Mouse (Mus musculus) layer of hippocampus, adult 2 months (tissue): ENCODE data around the gene Slc6a18. TPM values are rescaled to one million over a fixed set of nuclear protein-coding genes. Genes with fewer than 3 reads are reported as not detected.
"Not testable (repeated sequence)": the region's sequence is repeated elsewhere in the genome, so short reads cannot be mapped to it uniquely, and the experiment has no call there.

ENCODE experiments used
- DNase-seq, 2 experiments: peaks; one replicate each; pipeline ENCODE4 v3.0.0; 2022; ENCODE audit warnings: low spot score in 2 of 2
- H3K27ac ChIP-seq: fragments of 200-600 bp; 2 replicates; pipeline ENCODE4 v1.8.1; 2022
- H3K4me3 ChIP-seq: fragments of 200-600 bp; 2 replicates; pipeline ENCODE4 v1.8.1; 2022; ENCODE audit warnings: mild to moderate bottlenecking
- CTCF ChIP-seq: fragments of 200-600 bp; conservative IDR thresholded peaks from 2 replicates; pipeline ENCODE4 v1.8.1; 2022; ENCODE audit warnings: antibody characterized with exemption, mild to moderate bottlenecking, moderate library complexity
- long read RNA-seq, 2 experiments: library from polyadenylated mRNA; stranded (forward); transcript quantifications; one replicate each; pipeline ENCODE4 v2.0.0; 2021; ENCODE audit warnings: borderline mapping rate in 2 of 2
- total RNA-seq, 2 experiments: library from RNA; stranded (reverse); gene quantifications; 2 replicates each; pipeline ENCODE4 v1.2.3; 2021

The Slc6a18 gene
- not detected for total RNA-seq
- long read RNA-seq, experiment 1 = 0 reads
- long read RNA-seq, experiment 2 = 0 reads

DNA sequence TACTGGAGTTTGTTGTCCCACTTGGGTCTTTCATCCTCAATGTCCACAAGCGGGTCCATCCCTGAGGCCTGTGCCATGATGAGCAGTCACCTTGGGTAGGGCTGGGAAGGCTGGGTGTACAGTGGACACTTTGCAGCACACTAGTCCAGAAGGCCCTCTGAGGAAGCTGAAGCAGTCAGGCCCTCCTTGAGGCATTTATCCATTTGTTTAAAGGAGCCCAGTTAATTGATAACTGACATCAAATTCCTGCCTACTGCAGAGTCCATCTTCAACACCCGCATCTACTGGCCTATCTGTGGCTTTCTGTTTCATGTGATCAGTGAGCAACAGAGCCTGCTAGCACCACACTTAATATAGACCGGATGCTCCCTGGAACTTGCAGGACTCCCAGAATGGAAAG is at the start of gene Slc6a18:
Gene Slc6a18, minus strand, starts transcription at position 171 of the 400 bp plus-strand sequence.
- H3K27ac ChIP-seq = no peak within 1 kb of the TSS
- H3K4me3 ChIP-seq = no peak within 1 kb of the TSS
- DNase-seq = no peak
- TF ChIP-seq CTCF = no peak

DNA sequence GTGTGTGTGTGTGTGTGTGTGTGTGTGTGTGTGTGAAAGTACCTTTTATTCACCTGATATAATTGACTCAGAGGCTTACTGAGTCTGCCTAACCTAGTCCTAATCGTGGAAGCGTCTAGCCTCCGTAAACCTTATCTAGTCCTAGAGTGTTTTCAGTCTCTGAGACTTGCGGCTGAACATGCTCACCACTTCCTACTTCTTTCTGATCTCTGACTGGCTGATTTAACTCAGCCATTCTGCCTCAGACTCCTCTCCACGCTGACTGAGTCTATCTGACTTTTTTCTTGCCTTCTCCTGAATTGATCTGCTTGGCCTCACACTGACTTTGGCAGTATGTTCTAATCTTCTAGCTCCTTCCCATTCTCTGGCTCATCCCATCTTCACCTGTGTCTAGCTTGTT is 47.5 kb upstream of the Slc6a18 start:
- Histone ChIP-seq H3K4me3 (no peak overlapping the region), H3K27ac (no peak overlapping the region)
- TF ChIP-seq CTCF = no peak
- DNase-seq = no peak

DNA sequence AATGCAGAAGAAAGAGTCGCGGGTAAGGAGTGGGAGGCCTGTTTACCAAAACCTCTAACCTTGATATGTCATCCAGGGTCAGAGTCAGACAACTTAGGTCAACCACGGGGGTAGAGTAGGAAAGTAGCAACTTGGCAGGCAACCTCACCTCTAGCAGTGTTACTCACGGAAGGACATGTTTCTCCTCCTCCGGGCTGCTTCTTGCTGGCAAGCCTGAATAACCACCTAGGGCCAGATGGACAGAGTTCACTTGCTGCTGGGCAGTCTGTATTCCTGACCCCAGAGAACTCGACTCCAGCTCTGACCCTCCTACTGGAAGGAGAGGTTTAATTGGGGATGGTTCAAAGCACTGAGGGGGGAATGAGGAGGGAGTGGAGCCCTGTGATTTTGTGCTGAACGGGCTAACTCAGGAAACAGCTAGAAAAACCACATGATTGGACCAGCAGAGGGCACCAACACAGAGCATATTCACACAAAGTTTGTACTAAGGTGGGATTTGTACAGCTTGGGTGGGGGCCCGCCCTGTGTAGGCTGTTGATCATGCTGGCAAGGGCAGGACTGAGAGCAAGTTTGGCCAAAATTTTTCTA is 45.4 kb upstream of the Slc6a18 start:
- peak; percentile 83 for TF ChIP-seq CTCF
- Histone ChIP-seq H3K4me3 (no peak overlapping the region), H3K27ac (no peak overlapping the region)
- DNase-seq = peak; percentile 20 to 42

DNA sequence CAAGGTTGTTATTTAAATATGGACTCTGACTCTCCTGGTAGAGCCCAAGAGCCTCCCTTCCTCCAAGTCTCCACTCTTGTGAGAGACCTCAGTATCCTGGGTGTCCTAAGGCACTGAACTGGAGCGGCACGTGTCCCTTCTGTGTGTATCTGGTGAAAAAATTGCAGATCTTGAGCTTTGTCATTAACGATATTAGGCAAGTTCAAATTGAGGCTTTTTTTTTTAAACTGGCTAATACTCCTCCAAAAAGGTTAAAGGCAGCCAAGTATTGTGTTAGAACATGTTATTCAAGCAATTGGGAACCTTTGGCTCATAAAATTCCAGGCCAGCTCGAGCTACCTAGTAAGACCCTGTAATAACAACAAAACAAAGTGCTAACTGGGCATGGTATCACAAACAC is 42.4 kb upstream of the Slc6a18 start:
- TF ChIP-seq CTCF = no peak

DNA sequence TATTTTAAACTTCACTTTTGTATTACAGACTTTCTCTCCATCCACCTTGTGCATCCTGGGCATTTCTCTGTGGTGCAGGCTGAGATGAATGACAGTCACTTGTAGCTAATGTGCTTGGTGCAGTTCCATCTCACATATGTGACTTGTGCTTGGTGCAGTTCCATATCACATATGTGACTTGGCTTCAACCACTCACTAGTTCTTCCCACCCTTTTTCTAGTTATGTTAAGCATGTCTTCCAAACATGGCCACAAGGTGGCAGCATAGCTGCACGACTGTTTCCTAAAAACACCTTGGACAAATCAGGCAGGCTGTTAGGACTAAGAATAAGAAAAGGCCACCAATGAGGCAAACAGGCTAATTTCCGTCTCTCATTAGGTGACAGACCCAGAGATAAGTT is 40.4 kb upstream of the Slc6a18 start:
- peak; percentile 74 to 81 for DNase-seq
- peak; percentile 91 for TF ChIP-seq CTCF
- H3K27ac ChIP-seq = no peak overlapping the region
- no peak overlapping the region for H3K4me3 ChIP-seq

More for the DNA sequence above, 42.4 kb upstream of the Slc6a18 start:
- no peak overlapping the region for H3K4me3 ChIP-seq
- no peak overlapping the region for H3K27ac ChIP-seq
- DNase-seq = no peak

DNA sequence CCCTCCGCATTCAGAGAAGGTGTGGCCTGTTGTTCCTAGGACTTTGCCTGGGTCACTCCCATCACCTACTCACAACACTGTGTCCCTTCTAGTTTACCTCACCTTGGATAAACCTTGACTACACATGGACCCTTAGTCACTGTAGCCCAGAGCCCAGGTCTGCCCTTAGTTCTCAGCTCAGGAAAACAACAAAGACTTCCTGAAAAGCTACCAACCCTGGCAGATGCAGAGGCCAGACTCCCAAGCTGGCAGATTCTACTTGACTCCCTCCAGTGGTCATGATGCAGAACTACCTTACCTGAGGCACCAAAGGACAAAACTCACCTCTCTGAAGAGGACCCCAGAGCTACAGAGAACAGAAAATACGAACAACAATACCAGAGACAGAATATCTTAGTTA is 36.2 kb upstream of the Slc6a18 start:
- no peak overlapping the region for H3K4me3 ChIP-seq
- TF ChIP-seq CTCF = peak; percentile 69
- no peak for DNase-seq
- H3K27ac ChIP-seq = no peak overlapping the region

DNA sequence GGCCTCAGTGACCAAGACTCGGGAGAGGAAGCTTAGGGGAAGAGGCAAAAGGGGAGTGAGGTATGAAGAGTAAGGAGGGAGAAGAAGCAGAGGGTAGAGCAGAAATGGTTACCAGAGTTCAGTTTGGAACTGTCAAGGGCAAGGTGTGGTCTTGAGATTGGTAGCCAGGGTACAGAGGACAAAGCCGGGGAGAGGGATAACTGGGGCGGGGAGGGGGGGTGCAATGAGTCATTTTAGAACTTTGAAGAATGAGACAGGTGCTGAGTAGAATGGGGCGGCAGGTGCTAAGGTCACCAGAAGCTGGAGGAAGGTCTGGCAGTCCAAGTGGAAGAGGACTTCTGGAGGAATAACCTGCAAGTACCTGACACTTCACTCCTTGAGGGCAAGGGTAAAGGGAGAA is 35.4 kb upstream of the Slc6a18 start:
- no peak for TF ChIP-seq CTCF
- DNase-seq = no peak
- no peak overlapping the region for H3K27ac ChIP-seq

DNA sequence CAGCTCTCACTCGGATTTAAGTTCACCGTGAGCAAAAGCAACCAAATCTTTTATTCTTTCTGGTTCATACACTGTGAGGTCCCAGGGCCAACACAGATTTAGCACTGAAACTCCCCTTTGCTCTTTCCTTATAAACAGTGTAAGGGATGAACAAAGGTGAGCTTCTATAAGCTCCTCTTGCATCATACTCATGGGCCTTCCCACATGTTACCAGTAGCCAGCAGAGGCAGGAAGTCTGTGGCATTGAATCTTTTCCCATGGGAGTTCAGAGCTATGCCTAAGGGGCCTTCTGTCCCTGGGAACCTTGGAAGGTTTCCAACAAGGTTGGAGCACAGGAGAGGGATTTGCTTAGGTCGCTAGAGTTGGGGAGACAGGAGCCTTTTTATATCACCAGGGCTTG is 34.4 kb upstream of the Slc6a18 start:
- Histone ChIP-seq H3K27ac (no peak overlapping the region), H3K4me3 (no peak overlapping the region)
- DNase-seq = no peak
- TF ChIP-seq CTCF = no peak

More for the DNA sequence above, 35.4 kb upstream of the Slc6a18 start:
- H3K4me3 ChIP-seq = no peak overlapping the region

DNA sequence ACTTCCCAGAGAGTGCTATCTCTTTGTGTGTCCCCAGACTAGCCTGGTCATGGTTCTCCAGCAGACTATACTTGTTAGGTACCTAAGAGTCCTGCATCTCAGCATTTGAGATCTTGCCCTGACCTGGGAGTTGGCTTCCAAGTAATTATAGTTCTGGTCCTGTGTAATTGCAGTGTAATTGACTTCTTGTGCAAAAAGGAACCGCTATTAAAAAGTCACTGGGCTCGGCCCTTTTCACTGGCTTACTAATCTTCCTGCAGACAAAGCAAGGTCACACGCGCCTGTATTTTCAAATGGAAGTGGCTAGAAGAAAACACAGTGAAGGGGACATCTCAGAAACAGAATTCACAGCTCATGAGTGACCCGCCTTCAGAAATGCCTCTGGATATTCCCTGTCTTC is 34.0 kb upstream of the Slc6a18 start:
- H3K27ac ChIP-seq = no peak overlapping the region
- no peak for TF ChIP-seq CTCF
- no peak for DNase-seq
- no peak overlapping the region for H3K4me3 ChIP-seq

DNA sequence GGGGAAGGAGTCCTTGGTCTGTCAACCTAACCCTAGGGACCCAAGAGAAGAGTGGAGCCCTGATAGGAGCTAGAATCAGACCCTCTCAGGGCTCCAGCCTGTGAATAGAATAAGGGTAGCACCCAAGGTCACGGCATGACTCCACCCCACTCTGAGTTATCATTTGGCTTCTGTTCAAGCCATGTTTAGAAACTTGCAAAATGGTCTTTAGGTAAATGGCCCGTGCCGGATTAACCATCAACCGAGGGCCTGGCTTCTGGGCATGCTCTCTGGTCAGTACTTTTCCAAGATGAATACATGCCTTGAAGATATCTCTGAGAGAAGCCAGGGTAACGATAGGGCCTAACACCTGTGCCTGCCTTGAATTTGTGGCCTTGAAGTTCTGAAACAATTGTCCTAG is 33.4 kb upstream of the Slc6a18 start:
- Histone ChIP-seq H3K4me3 (no peak overlapping the region), H3K27ac (no peak overlapping the region)
- DNase-seq = no peak
- no peak for TF ChIP-seq CTCF

DNA sequence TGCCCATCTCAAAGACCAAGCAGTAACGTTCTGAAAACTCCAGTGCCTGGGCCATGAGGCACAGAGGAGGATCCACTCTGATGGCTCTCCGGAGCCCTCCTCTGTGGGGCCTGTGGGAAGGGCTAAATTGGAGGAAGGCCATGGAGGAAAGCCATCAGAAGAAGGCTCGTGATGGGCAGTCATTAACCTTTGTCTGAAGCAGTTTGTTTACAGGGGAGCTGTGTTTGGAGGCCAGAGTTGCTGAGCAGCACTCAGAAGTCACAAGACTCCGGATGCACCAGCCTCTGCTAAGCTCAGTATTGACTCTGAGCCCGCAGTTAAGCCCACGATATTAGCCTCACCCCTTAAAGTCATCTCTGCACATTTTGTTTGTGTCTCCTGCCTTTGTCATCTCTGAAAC is 31.7 kb upstream of the Slc6a18 start:
- H3K4me3 ChIP-seq = no peak overlapping the region
- no peak overlapping the region for H3K27ac ChIP-seq
- no peak for TF ChIP-seq CTCF
- DNase-seq = no peak

DNA sequence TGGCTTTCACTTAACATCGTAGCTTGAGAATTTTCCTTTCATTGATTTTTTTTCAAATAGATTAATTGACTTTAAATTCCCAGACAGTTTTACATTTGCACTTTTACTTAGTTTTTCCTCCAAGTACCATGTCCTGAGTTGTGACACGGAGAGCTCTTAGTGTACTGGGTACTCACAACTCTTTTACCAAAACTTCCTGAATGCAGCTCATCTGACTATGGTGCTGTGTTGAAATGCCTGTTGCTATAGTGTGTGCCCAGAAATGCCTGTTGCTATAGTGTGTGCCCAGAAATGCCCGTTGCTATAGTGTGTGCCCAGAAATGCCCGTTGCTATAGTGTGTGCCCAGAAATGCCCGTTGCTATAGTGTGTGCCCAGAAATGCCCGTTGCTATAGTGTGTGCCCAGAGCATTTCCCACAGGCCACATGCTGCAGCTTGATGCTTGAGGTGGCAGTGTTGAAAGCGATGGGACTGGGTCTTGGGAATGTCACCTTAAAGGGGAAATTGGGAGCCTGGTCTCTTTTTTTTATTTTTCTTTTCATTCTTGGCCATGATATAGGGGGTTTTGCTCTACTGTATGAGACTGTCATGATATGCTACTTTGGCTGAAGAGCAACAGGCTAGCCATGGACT is 27.0 kb upstream of the Slc6a18 start, which contains the start of gene Slc6a19:
Gene Slc6a19, minus strand, starts transcription at position 172 of the 632 bp plus-strand sequence.
- DNase-seq = no peak
- Histone ChIP-seq H3K27ac (no peak within 1 kb of the TSS), H3K4me3 (no peak within 1 kb of the TSS)
- TF ChIP-seq CTCF = no peak

DNA sequence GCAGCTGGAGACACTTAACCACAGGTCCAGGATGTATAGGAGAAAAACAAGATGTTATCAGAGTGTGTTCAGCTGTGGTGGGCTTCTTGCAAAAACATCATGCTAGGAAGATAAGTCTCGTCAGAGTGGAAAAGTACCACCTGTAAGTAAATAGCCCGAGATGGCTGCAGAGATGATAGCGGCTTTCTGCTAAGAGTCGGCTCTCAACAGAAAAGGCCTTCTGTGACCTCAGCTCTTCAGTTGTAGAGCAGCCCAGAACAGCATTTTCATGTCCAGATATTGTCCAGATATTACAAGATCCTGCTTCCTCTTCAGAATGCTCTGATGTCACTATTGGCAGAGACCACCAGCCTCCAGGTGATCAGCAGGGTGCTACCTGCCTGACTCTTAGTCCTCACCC is 25.7 kb upstream of the Slc6a18 start:
- H3K27ac ChIP-seq, H3K4me3 ChIP-seq, DNase-seq: not testable (repeated sequence)

DNA sequence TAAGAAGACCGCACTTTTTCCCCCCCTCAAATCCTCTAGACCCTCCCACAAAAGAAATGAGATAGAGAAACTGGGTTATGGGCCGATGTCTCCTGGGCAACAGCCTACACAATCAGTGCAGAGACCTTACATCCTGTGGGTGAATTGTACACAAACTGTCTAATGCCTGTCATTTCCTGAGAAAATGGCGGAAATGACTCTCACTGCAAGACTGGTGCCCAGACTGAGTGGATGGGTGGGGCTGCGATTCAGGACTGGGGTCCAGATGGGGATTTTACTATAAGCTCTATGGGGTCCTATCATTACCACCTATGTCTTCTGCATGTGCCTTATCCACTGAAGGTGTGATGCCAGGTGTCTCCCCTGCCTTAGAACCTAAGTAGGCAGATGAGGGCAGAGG is 25.0 kb upstream of the Slc6a18 start:
- TF ChIP-seq CTCF = no peak
- no peak for DNase-seq
- Histone ChIP-seq H3K4me3 (no peak overlapping the region), H3K27ac (no peak overlapping the region)
